25 mouse cellular contexts compared by ENCODE assay signal in the genomic region with DNA sequence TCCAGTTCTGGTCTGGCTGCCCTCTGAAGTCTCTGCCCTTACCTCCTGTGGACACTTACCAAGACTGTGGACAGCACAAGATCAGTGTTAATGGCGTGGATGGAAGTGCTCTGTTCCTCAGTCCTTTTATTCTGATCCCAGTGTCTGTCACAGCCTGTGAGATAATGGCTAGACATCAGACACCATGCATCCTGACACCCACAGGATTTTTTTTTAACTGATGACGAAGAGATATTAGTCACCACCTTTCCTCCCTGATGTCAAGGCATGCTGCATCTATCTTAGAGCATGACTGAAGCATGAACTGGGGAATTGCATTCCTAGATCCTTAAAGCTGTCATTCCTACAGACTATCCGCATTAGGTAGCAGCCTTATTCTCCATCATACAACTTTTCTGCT. TPM values are rescaled to one million over a fixed set of nuclear protein-coding genes. Genes with fewer than 3 reads are reported as not detected.
"Had no signal": no experiment of that assay in that cellular context is flagged by ENCODE, and none has a peak within 500 bp of the region (broad histone marks: within the 10 kb centered on the region; RNA-seq: fewer than 3 reads in every experiment).

A gene (minus strand): TSS at position 101 of the 400 bp plus-strand sequence.

- H3K4me1 ChIP-seq: neural tube, embryonic 12.5 days; neural tube, embryonic 13.5 days; neural tube, embryonic 15.5 days; stomach, embryonic 15.5 days had no signal

- H3K4me3 ChIP-seq: neural tube, embryonic 12.5 days; neural tube, embryonic 13.5 days; neural tube, embryonic 15.5 days; stomach, embryonic 15.5 days had no signal

- DNase-seq: retina, postnatal 1 day; right cerebral cortex, adult 18-20 months; right cerebral cortex, postnatal 14 days; right cerebral cortex, postnatal 25 days; right cerebral cortex, postnatal 4 days; spleen, adult 18-20 months; thymus, adult 18-20 months; thymus, adult 2 months; thymus, postnatal 14 days; thymus, postnatal 25 days; thymus, postnatal 36 days; thymus, postnatal 4 days had no signal

- H3K4me2 ChIP-seq: neural tube, embryonic 12.5 days; neural tube, embryonic 13.5 days; neural tube, embryonic 15.5 days; stomach, embryonic 15.5 days had no signal

- H3K36me3 ChIP-seq: neural tube, embryonic 12.5 days; neural tube, embryonic 13.5 days; neural tube, embryonic 15.5 days; stomach, embryonic 15.5 days had no signal

- H3K9ac ChIP-seq: neural tube, embryonic 12.5 days; neural tube, embryonic 13.5 days; neural tube, embryonic 15.5 days; stomach, embryonic 15.5 days had no signal

- H3K27ac ChIP-seq: neural tube, embryonic 12.5 days; neural tube, embryonic 13.5 days; neural tube, embryonic 15.5 days; stomach, embryonic 15.5 days had no signal

- H3K9me3 ChIP-seq: neural tube, embryonic 12.5 days; neural tube, embryonic 13.5 days; neural tube, embryonic 15.5 days; stomach, embryonic 15.5 days had no signal

- H3K27me3 ChIP-seq: neural tube, embryonic 12.5 days; neural tube, embryonic 13.5 days; neural tube, embryonic 15.5 days; stomach, embryonic 15.5 days had no signal

RNA-seq across cellular contexts. Expression of the gene that starts here (rescaled TPM):
- total RNA-seq: neutrophil, adult 5-6 weeks had no signal
- polyA plus RNA-seq: neural tube, embryonic 12.5 days; neural tube, embryonic 13.5 days; neural tube, embryonic 14.5 days; neural tube, embryonic 15.5 days; small intestine, adult 2 months; spleen, adult 2 months; stomach, embryonic 14.5 days; stomach, embryonic 15.5 days; stomach, embryonic 16.5 days; testis, adult 2 months; thymus, postnatal 0 days; urinary bladder, adult 2 months had no signal
